Comparison of ENCODE assay signal across 10 mouse cellular contexts in genomic region chr4:46417491-46417890, GRCm38 (mm10). TPM values are rescaled to one million over a fixed set of nuclear protein-coding genes. Genes with fewer than 3 reads are reported as not detected.
A peak's percentile ranks its signal among the peaks of the same experiment; 100 is the strongest.
DNase-seq lines count a peak whose midpoint lies in the region; ATAC-seq and TF ChIP-seq lines count a peak whose summit lies in the region.
"Had no signal": no experiment of that assay in that cellular context is flagged by ENCODE, and none has a peak within 500 bp of the region (broad histone marks: within the 10 kb centered on the region; RNA-seq: fewer than 3 reads in every experiment).

No protein-coding gene starts in this region.

- H3K4me2 ChIP-seq in stomach, postnatal 0 days (replicated peaks; ENCODE audit: low read depth): no peak overlapping the region
- no peak overlapping the region for H3K4me2 ChIP-seq in forebrain, embryonic 15.5 days (replicated peaks)
- H3K4me2 ChIP-seq: embryonic facial prominence, embryonic 15.5 days; limb, embryonic 13.5 days had no signal

- H3K9ac ChIP-seq in stomach, postnatal 0 days (ENCODE audit: low read length): no peak overlapping the region
- H3K9ac ChIP-seq in forebrain, embryonic 15.5 days (replicated peaks): no peak overlapping the region
- H3K9ac ChIP-seq: embryonic facial prominence, embryonic 15.5 days; limb, embryonic 13.5 days had no signal

- no peaks in the 10 kb centered on the region for H3K4me1 ChIP-seq in stomach, postnatal 0 days (replicated peaks; ENCODE audit: control insufficient read depth, insufficient read depth)
- H3K4me1 ChIP-seq in forebrain, embryonic 15.5 days: no peaks in the 10 kb centered on the region
- H3K4me1 ChIP-seq: embryonic facial prominence, embryonic 15.5 days; limb, embryonic 13.5 days had no signal

- no peaks in the 10 kb centered on the region for H3K36me3 ChIP-seq in stomach, postnatal 0 days (ENCODE audit: control insufficient read depth, insufficient read depth, low read length)
- no peaks in the 10 kb centered on the region for H3K36me3 ChIP-seq in forebrain, embryonic 15.5 days
- H3K36me3 ChIP-seq: embryonic facial prominence, embryonic 15.5 days; limb, embryonic 13.5 days had no signal

- H3K4me3 ChIP-seq in stomach, postnatal 0 days (ENCODE audit: low read depth, low read length): no peak overlapping the region
- H3K4me3 ChIP-seq in forebrain, embryonic 15.5 days: no peak overlapping the region
- H3K4me3 ChIP-seq: embryonic facial prominence, embryonic 15.5 days; limb, embryonic 13.5 days had no signal

- ATAC-seq in stomach, postnatal 0 days (ENCODE audit: low FRiP score, low TSS enrichment): no peak
- no peak for ATAC-seq in forebrain, embryonic 15.5 days (replicated peaks)

- no peak overlapping the region for H3K27ac ChIP-seq in stomach, postnatal 0 days (replicated peaks)
- H3K27ac ChIP-seq in forebrain, embryonic 15.5 days (replicated peaks): no peak overlapping the region
- H3K27ac ChIP-seq: embryonic facial prominence, embryonic 15.5 days; limb, embryonic 13.5 days had no signal

- TF ChIP-seq CTCF in stomach, postnatal 0 days (IDR thresholded peaks at IDR 0.05; ENCODE audit: low read depth): peak; percentile 54

- no peak for TF ChIP-seq EP300 in stomach, postnatal 0 days (optimal IDR thresholded peaks at IDR 0.05)

- DNase-seq in cerebellum, postnatal 10 days: peak; percentile 28 to 39
- DNase-seq in cerebellum, adult 11-12 months: no peak
- DNase-seq in thymus, postnatal 14 days: peak; percentile 21
- no peak for DNase-seq in thymus, postnatal 25 days
- peak; percentile 68 for DNase-seq in liver
- no peak for DNase-seq in stomach, postnatal 0 days (ENCODE audit: low spot score)
- DNase-seq in c-Kit-positive CD71-positive TER-119-positive erythroid progenitor cells, embryonic 14.5 days (ENCODE audit: low spot score): no peak

- H3K9me3 ChIP-seq in stomach, postnatal 0 days (ENCODE audit: control insufficient read depth, low read length): no peaks in the 10 kb centered on the region
- no peaks in the 10 kb centered on the region for H3K9me3 ChIP-seq in forebrain, embryonic 15.5 days
- H3K9me3 ChIP-seq: embryonic facial prominence, embryonic 15.5 days; limb, embryonic 13.5 days had no signal

- WGBS in stomach, postnatal 0 days: 58% methylated on average over 3 of the region's 3 CpGs
- WGBS in forebrain, embryonic 15.5 days: 75% methylated on average over 3 of the region's 3 CpGs

- H3K27me3 ChIP-seq in stomach, postnatal 0 days (ENCODE audit: control insufficient read depth, insufficient read depth, low read length): no peaks in the 10 kb centered on the region
- no peaks in the 10 kb centered on the region for H3K27me3 ChIP-seq in forebrain, embryonic 15.5 days
- H3K27me3 ChIP-seq: embryonic facial prominence, embryonic 15.5 days; limb, embryonic 13.5 days had no signal

RNA-seq across cellular contexts. Expression of gene Hemgn, which starts 4.2 kb away (rescaled TPM):
- 0.78 and 1.2 TPM in 2 replicates for polyA plus RNA-seq in stomach, postnatal 0 days (2015; fragmentation: Nextera tagmentation; extraction: Ambion mirVana)
- polyA plus RNA-seq in forebrain, embryonic 15.5 days (2015; fragmentation: Nextera tagmentation; extraction: Ambion mirVana): 0.24 TPM in 1 of 2 replicates, not detected in the other

RNA-seq across cellular contexts. Expression of gene Trmo, which starts 28.3 kb away (rescaled TPM):
- 6.5 and 7.5 TPM in 2 replicates for polyA plus RNA-seq in stomach, postnatal 0 days (2015; fragmentation: Nextera tagmentation; extraction: Ambion mirVana)
- polyA plus RNA-seq in forebrain, embryonic 15.5 days (2015; fragmentation: Nextera tagmentation; extraction: Ambion mirVana): 11.5 and 12.7 TPM in 2 replicates

RNA-seq across cellular contexts. Expression of gene Anp32b, which starts 33.2 kb away (rescaled TPM):
- 88.7 and 97.1 TPM in 2 replicates for polyA plus RNA-seq in stomach, postnatal 0 days (2015; fragmentation: Nextera tagmentation; extraction: Ambion mirVana)
- 109 and 115 TPM in 2 replicates for polyA plus RNA-seq in forebrain, embryonic 15.5 days (2015; fragmentation: Nextera tagmentation; extraction: Ambion mirVana)

Comparison
In these comparisons a context has a peak if more than half of its experiments do, and no peak if none do; other contexts are left out.
1. DNase-seq: peak in cerebellum, postnatal 10 days (2 of 2), thymus, postnatal 14 days (single experiment) and liver (single experiment); none in cerebellum, adult 11-12 months (single experiment), thymus, postnatal 25 days (single experiment), stomach, postnatal 0 days (single experiment) and c-Kit-positive CD71-positive TER-119-positive erythroid progenitor cells, embryonic 14.5 days (single experiment).